Mouse (Mus musculus): ENCODE data around the gene Msantd2. TPM values are rescaled to one million over a fixed set of nuclear protein-coding genes. Genes with fewer than 3 reads are reported as not detected.

Msantd2 gene
- polyA plus RNA-seq, 1 experiment, result 42.9 TPM

- DNase-seq, result no peak
- Histone ChIP-seq H3K27ac (ENCODE audit: control insufficient read depth, insufficient read depth, low read length) (no peak overlapping the region), H3K4me3 (ENCODE audit: control insufficient read depth, insufficient read depth, low read length) (no peak overlapping the region), H3K36me3 (ENCODE audit: control insufficient read depth, insufficient read depth, low read length) (no peaks in the 10 kb centered on the region), H3K4me1 (replicated peaks; ENCODE audit: control insufficient read depth, insufficient read depth, low read length) (no peaks in the 10 kb centered on the region), H3K27me3 (ENCODE audit: control insufficient read depth, insufficient read depth, low read length) (no peaks in the 10 kb centered on the region)
- whole genome bisulfite sequencing, result 96% methylated on average over 3 of the region's 3 CpGs
- TF ChIP-seq POLR2A (IDR thresholded peaks at IDR 0.05; ENCODE audit: control insufficient read depth, extremely low read depth, insufficient read depth, low read length, poor library complexity), result no peak
- TF ChIP-seq CTCF (IDR thresholded peaks at IDR 0.05; ENCODE audit: borderline replicate concordance, control insufficient read depth, extremely low read depth, insufficient read depth, low read length, poor library complexity), result no peak
Measured at GRCm38 (mm10) chr9:37495761-37496160, 6.6 kb downstream of the Msantd2 start.

GRCm38 (mm10) chr9:37496325-37496724, 7.2 kb downstream of the Msantd2 start:
- no peak for DNase-seq
- no peaks in the 10 kb centered on the region for H3K27me3 ChIP-seq (ENCODE audit: control insufficient read depth, insufficient read depth, low read length)
- H3K27ac ChIP-seq (ENCODE audit: control insufficient read depth, insufficient read depth, low read length), result no peak overlapping the region
- H3K36me3 ChIP-seq (ENCODE audit: control insufficient read depth, insufficient read depth, low read length), result no peaks in the 10 kb centered on the region
- TF ChIP-seq CTCF (IDR thresholded peaks at IDR 0.05; ENCODE audit: borderline replicate concordance, control insufficient read depth, extremely low read depth, insufficient read depth, low read length, poor library complexity) (no peak), POLR2A (IDR thresholded peaks at IDR 0.05; ENCODE audit: control insufficient read depth, extremely low read depth, insufficient read depth, low read length, poor library complexity) (no peak)
- no peaks in the 10 kb centered on the region for H3K4me1 ChIP-seq (replicated peaks; ENCODE audit: control insufficient read depth, insufficient read depth, low read length)
- H3K4me3 ChIP-seq (ENCODE audit: control insufficient read depth, insufficient read depth, low read length), result no peak overlapping the region

DNA sequence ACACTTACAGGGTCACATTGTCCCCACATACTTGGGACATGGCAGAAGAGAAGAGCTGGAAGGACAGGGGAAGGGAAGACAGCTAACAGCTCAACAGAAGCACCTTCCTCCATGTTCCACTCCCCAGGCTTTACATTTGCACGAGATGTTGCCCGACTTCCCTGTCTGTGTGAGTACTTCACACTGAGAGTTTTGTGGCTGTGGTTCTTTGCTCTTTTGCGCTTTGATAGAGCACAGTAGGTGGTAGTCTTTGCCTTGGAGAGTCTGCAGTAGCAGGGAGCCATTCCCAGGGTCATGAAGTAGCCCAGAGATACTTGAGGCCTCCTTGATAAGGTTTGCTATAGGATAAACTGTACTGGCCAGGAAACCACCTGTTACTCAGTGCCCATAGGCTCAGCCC, 11.1 kb downstream of the Msantd2 start:
- no peaks in the 10 kb centered on the region for H3K27me3 ChIP-seq (ENCODE audit: control insufficient read depth, insufficient read depth, low read length)
- H3K4me3 ChIP-seq (ENCODE audit: control insufficient read depth, insufficient read depth, low read length), result no peak overlapping the region
- no peaks in the 10 kb centered on the region for H3K36me3 ChIP-seq (ENCODE audit: control insufficient read depth, insufficient read depth, low read length)
- no peak overlapping the region for H3K27ac ChIP-seq (ENCODE audit: control insufficient read depth, insufficient read depth, low read length)
- no peaks in the 10 kb centered on the region for H3K4me1 ChIP-seq (replicated peaks; ENCODE audit: control insufficient read depth, insufficient read depth, low read length)
- DNase-seq, result no peak
- no peak for TF ChIP-seq CTCF (IDR thresholded peaks at IDR 0.05; ENCODE audit: borderline replicate concordance, control insufficient read depth, extremely low read depth, insufficient read depth, low read length, poor library complexity)
- TF ChIP-seq POLR2A (IDR thresholded peaks at IDR 0.05; ENCODE audit: control insufficient read depth, extremely low read depth, insufficient read depth, low read length, poor library complexity), result no peak
- 89% methylated on average over 3 of the region's 3 CpGs for WGBS

GRCm38 (mm10) chr9:37501170-37501569, 12.1 kb downstream of the Msantd2 start:
- WGBS, result 100% methylated on average over 1 of the region's 1 CpGs
- Histone ChIP-seq H3K4me3 (ENCODE audit: control insufficient read depth, insufficient read depth, low read length) (no peak overlapping the region), H3K27ac (ENCODE audit: control insufficient read depth, insufficient read depth, low read length) (no peak overlapping the region)

DNA sequence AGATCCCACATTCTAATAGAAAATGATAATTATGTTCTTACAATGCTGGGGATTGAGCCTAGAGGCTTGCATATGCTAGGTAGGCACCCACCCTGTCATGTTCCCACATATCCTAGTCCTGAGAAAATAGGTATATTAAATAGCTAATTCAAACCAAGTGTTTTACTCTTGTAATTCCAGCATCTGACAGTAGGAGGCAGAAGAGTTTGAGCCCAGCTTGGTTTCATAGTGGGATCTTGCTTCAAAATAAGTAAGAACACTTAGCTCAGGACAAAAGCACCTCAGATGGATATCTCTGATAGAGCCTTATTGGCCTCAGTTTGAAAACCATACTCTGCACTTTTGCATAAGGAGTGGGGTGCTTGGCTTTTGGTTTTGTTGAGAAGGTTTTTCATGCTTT, 15.2 kb downstream of the Msantd2 start:
- H3K27me3 ChIP-seq (ENCODE audit: control insufficient read depth, insufficient read depth, low read length), result no peaks in the 10 kb centered on the region
- TF ChIP-seq CTCF (IDR thresholded peaks at IDR 0.05; ENCODE audit: borderline replicate concordance, control insufficient read depth, extremely low read depth, insufficient read depth, low read length, poor library complexity) (no peak), POLR2A (IDR thresholded peaks at IDR 0.05; ENCODE audit: control insufficient read depth, extremely low read depth, insufficient read depth, low read length, poor library complexity) (no peak)
- no peak overlapping the region for H3K27ac ChIP-seq (ENCODE audit: control insufficient read depth, insufficient read depth, low read length)
- no peaks in the 10 kb centered on the region for H3K4me1 ChIP-seq (replicated peaks; ENCODE audit: control insufficient read depth, insufficient read depth, low read length)
- no peak for DNase-seq
- no peaks in the 10 kb centered on the region for H3K36me3 ChIP-seq (ENCODE audit: control insufficient read depth, insufficient read depth, low read length)
- no peak overlapping the region for H3K4me3 ChIP-seq (ENCODE audit: control insufficient read depth, insufficient read depth, low read length)

More at GRCm38 (mm10) chr9:37501170-37501569, 12.1 kb downstream of the Msantd2 start:
- Histone ChIP-seq H3K27me3 (ENCODE audit: control insufficient read depth, insufficient read depth, low read length) (no peaks in the 10 kb centered on the region), H3K36me3 (ENCODE audit: control insufficient read depth, insufficient read depth, low read length) (no peaks in the 10 kb centered on the region), H3K4me1 (replicated peaks; ENCODE audit: control insufficient read depth, insufficient read depth, low read length) (no peaks in the 10 kb centered on the region)
- TF ChIP-seq POLR2A (IDR thresholded peaks at IDR 0.05; ENCODE audit: control insufficient read depth, extremely low read depth, insufficient read depth, low read length, poor library complexity), result no peak
- no peak for TF ChIP-seq CTCF (IDR thresholded peaks at IDR 0.05; ENCODE audit: borderline replicate concordance, control insufficient read depth, extremely low read depth, insufficient read depth, low read length, poor library complexity)
- DNase-seq, result no peak

DNA sequence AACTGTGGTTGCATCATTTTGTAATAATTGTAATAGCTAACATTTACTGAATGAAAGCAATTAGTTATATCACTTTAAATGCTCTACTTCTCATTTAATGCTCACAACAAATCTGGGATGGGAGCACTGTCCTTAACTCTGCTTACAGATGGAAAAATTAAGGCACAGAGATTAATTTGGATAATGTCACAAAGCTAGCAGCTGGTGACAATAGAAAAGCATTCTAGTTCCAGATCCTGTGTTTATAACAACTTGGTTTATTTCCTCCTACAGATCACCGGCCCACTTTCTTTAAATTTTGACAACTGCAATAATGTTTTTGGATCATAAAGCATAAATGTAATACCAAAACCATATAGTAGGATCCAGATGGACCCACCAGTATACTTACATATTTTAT, 16.9 kb downstream of the Msantd2 start:
- TF ChIP-seq CTCF (IDR thresholded peaks at IDR 0.05; ENCODE audit: borderline replicate concordance, control insufficient read depth, extremely low read depth, insufficient read depth, low read length, poor library complexity) (no peak), POLR2A (IDR thresholded peaks at IDR 0.05; ENCODE audit: control insufficient read depth, extremely low read depth, insufficient read depth, low read length, poor library complexity) (no peak)
- H3K4me1 ChIP-seq (replicated peaks; ENCODE audit: control insufficient read depth, insufficient read depth, low read length), result no peaks in the 10 kb centered on the region
- no peaks in the 10 kb centered on the region for H3K36me3 ChIP-seq (ENCODE audit: control insufficient read depth, insufficient read depth, low read length)
- WGBS, result 95% methylated on average over 1 of the region's 1 CpGs
- no peaks in the 10 kb centered on the region for H3K27me3 ChIP-seq (ENCODE audit: control insufficient read depth, insufficient read depth, low read length)
- no peak overlapping the region for H3K27ac ChIP-seq (ENCODE audit: control insufficient read depth, insufficient read depth, low read length)
- no peak for DNase-seq
- H3K4me3 ChIP-seq (ENCODE audit: control insufficient read depth, insufficient read depth, low read length), result no peak overlapping the region

DNA sequence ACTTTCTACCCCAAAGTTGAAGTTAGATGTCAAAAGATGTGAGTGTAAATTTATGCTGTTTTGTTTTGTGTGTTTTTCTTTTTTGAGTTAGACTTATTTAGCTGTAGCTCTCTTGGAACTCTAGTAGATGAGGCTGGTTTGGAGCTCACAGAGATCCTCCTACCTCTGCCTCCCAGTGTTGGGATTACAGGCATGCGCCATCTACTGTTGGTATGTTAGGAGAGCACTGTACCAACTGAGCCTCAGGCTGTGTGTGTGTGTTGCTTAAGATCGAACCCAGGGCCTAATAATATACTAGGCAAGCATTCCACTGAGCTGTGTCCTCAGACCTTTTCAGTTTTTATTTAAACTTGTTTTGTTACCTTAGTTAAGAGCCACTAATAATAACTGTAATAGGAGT, 23.0 kb downstream of the Msantd2 start:
- WGBS, result 90% methylated on average over 2 of the region's 2 CpGs
- no peak for DNase-seq
- no peaks in the 10 kb centered on the region for H3K36me3 ChIP-seq (ENCODE audit: control insufficient read depth, insufficient read depth, low read length)
- no peaks in the 10 kb centered on the region for H3K4me1 ChIP-seq (replicated peaks; ENCODE audit: control insufficient read depth, insufficient read depth, low read length)
- TF ChIP-seq CTCF (IDR thresholded peaks at IDR 0.05; ENCODE audit: borderline replicate concordance, control insufficient read depth, extremely low read depth, insufficient read depth, low read length, poor library complexity), result no peak
- TF ChIP-seq POLR2A (IDR thresholded peaks at IDR 0.05; ENCODE audit: control insufficient read depth, extremely low read depth, insufficient read depth, low read length, poor library complexity), result no peak
- no peak overlapping the region for H3K4me3 ChIP-seq (ENCODE audit: control insufficient read depth, insufficient read depth, low read length)
- no peaks in the 10 kb centered on the region for H3K27me3 ChIP-seq (ENCODE audit: control insufficient read depth, insufficient read depth, low read length)
- H3K27ac ChIP-seq (ENCODE audit: control insufficient read depth, insufficient read depth, low read length), result no peak overlapping the region

Measured in thymus, adult 2 months (tissue).